Mouse (Mus musculus) lung, postnatal 14 days (tissue): Measurements from ENCODE around the gene Ppy.

Experiments used
- DNase-seq: peaks from one replicate; pipeline ENCODE4 v3.0.0; 2021

The Ppy gene

GRCm38 (mm10) chr11:102101219-102101618 lies at the start of gene Ppy:
Ppy (minus strand) TSS chr11:102101319.
- DNase-seq, result no peak

DNA sequence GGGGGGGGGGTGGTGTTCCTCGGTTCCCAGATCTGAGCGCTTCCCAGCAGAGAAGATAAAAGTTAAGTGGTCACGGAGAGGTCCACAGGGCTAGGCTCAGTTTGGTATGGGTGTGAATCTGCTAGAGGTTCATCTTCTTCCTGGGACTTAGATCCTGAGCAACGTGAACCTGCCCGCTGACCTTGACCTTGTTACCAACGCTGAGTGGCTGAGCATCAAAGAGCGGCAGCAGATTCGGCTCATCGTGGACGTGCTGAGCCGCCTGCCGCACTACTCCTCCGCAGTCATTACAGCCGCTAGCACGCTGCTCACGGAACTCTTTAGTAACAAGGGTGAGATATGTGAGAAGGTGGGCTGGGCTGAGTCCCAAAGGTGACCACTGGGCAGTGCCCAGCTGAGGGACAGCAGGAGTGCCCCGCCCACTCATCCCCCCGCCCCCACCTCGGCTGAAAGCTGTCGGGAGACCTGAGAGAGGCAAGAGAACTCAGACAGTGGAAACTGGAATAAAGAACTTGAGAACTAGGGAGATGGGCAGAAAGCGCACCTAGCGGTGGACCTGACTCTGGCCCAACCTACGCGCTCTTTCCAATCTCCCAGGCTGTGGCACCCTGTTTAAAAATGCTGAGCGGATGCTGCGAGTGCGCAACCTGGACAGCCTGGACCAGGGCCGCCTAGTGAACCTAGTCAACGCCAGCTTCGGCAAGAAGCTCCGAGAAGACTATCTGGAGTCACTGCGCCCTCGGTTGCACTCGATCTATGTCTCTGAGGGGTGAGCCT lies 46.3 kb upstream of the Ppy start:
- DNase-seq, result no peak

DNA sequence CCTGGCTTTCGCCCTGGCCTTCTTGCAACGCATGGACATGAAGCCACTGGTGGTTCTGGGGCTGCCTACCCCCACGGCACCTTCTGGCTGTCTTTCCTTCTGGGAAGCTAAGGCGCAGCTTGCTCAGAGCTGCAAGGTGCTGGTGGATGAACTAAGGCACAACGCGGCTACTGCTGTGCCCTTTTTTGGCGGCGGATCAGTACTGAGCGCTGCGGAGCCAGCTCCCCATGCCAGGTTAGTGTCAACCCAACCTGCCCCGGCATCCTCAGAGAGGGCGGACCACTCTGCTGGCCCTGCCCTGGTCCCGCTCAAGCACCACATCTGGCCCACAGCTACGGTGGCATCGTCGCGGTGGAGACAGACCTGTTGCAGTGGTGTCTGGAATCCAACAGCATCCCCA lies 45.4 kb upstream of the Ppy start:
- DNase-seq, result no peak

- DNase-seq, result no peak
Measured at GRCm38 (mm10) chr11:102146005-102146404, 44.9 kb upstream of the Ppy start.

DNA sequence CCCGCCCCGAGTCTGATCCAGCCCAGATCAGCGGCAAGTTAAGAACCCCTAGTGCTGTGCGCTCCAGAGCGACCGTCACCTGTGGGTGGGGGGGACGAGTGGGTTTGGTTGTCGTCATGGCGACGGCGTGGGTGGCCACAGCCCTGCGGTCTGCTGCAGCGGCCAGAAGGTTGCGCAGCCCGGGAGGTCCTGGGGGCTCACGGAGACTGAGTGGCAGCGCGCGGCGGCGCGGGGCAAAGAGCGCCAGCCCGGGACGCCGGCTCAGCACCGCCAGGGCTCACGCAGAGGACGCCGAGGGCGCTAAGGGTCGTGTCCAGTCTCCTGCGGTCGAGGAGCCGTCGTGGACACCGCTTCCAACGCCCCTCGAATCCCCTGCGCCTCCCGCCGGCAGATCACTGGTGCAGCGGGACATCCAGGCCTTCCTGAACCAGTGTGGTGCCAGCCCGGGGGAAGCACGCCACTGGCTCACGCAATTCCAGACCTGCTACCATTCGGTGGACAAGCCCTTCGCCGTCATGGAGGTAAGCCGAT lies 44.4 kb upstream of the Ppy start, which contains the start of gene Nags:
Nags (plus strand) TSS at position 43 of the 531 bp plus-strand sequence.
- DNase-seq, result no peak

GRCm38 (mm10) chr11:102144957-102145470 lies 43.9 kb upstream of the Ppy start:
- DNase-seq, result no peak

GRCm38 (mm10) chr11:102142355-102142754 lies 41.2 kb upstream of the Ppy start:
- no peak for DNase-seq

DNA sequence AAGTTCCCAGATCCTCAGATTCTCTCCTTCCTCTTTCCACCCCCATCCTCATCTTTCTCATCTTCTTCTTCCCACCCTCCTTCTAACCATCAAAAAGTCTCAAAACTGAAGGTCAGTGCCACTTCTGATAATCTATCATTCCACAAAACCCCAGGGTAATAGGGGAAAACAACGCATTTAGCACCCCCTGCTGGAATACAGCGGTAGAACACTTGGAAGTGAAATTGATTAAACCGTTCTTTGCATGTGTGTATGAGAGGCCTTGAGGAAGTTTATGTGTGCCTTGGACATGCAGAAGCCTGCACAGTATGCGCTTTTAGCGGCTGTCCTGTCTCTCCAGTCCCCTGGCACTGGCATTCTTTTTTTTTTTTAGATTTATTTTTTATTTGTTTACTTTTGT lies 39.4 kb upstream of the Ppy start:
- DNase-seq, result peak; percentile 72

DNA sequence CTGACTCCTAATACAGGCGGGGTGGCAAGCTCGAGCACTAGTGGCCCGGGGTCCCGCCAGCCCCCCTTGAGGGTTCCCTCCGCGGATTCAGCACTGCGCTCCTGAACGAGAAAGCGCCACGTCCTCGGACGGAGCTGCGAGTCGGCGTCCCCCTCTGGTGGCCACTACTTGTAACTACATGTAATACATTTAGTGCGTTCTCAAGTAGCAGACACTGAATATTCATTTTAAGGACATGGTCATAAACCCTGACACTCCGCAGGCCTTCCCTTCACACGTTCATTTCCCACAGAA lies 37.3 kb upstream of the Ppy start:
- DNase-seq, result peak; percentile 76

DNA sequence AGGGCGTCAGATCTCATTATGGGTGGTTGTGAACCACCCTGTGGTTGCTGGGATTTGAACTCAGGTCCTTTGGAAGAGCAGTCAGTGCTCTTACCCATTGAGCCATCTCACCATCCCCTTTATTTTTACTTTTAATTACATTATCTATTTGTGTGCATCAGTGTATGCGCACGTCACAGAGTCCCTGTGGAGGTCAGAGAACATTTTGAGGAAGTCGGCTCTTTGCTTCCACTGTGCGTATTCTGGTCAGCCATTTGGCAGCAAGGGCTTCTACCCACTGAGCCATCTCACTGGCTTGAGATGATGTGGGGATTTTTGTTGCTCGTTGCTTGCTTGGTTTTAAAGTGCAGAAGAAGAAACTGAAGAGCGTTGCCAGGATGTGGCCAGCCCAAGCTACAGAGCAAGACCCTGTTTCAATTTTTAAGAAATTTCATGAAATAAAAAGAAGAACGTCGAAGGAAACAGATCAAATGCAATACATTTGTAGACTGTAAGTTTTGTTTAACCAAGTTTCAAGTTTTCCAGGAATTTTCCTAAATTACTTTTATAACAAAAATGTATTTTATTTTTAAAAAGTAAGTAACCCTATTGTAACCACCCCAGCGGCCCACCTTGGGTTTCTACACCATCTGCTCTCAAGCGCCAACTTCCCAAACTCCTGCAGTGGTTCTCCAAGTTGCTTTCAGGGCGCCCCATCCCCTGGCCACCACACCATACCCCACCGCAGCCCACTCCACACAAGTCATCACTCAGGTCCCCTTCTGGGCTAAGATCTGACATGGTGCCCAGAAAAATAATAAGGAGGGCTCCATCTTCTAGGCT lies 36.7 kb upstream of the Ppy start:
- no peak for DNase-seq

DNA sequence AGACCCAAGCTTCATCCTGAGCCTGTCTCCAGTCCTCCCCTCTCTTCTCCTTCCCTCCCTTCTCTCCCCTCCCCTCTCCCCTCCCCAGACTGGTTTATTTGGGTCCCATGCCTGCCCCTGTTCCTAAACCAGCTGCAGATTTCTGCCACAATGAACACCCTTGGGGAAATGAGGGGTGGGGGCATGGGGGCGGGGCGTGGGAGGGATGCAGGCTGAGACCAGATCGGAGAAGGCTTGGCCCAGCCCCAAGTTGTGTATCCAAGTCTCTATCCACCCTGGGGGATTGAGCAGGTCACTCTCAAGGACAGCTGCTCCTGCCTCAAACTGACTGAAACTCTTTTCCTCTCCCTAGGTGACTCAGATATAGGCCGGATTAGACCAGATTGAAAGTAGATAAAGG lies 33.4 kb upstream of the Ppy start:
- no peak for DNase-seq

- DNase-seq, result no peak
Measured at GRCm38 (mm10) chr11:102117386-102117785, 16.3 kb upstream of the Ppy start.

DNA sequence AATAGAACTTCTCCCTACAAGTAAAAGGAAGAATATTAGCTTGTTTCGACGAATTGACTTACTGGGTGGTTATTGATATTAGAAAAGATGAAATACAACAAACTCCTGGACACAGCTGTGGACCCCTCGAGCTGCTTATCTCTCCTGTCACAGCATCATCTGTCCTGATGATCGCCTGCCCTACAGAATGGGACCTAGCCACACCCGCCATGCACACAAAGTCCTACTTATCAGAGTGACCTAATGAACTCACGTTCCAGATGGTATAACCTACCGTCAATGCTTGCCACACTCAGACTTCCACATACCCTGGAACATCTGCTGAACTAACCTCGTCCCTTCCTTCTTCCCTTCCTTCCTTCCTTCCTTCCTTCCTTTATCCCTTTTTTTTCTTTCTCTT lies 15.1 kb upstream of the Ppy start:
- DNase-seq, result no peak

DNA sequence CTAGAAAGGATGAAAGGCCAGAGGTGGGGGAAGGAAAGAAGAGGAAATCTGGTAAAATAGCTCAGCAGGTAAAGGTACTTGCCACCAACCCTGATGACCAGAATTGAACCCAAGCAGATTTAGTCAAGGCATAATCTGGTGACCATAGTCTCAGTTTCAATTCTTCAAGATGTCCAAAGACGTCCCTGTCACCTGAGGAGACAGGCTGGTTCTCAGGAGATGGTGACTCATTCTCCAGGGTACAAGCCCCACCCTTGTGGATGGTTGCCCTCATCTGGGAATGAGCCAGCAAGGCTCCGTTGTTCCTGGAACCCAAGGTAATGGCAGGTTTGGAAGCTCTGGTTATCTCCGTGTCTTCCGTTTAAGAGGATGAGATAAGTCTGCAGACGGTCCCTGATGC lies 10.5 kb upstream of the Ppy start:
- no peak for DNase-seq

- no peak for DNase-seq
Measured at GRCm38 (mm10) chr11:102107732-102108131, 6.6 kb upstream of the Ppy start, which contains the start of gene Pyy. Pyy (minus strand) TSS chr11:102107832.

GRCm38 (mm10) chr11:102106911-102107310 lies 5.8 kb upstream of the Ppy start:
- no peak for DNase-seq

GRCm38 (mm10) chr11:102102485-102103258 lies 1.6 kb upstream of the Ppy start:
- DNase-seq, result peak; percentile 75

- DNase-seq, result peak; percentile 67
Measured at GRCm38 (mm10) chr11:102096887-102097391, 4.2 kb downstream of the Ppy start.

GRCm38 (mm10) chr11:102096446-102096845 lies 4.7 kb downstream of the Ppy start:
- DNase-seq, result no peak

DNA sequence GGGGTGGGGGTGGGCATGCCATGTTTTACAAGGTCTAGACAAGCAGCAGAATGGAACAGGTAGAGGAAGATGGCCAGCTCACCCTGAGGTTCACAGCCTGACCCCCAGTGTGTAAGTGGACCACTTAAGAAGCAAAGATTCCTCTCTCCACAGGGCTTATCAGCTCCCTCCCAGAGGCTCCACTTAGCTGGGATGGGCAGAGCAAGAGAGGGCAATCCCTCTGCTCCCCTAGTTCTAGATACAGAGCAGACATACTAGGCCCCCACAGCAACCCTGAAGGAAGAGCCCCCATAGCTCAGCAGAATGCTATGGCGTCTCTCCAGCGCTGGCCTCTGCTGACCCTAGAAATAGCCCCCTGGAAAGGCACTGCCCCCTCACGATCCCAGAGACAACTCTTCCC lies 5.4 kb downstream of the Ppy start:
- no peak for DNase-seq

DNA sequence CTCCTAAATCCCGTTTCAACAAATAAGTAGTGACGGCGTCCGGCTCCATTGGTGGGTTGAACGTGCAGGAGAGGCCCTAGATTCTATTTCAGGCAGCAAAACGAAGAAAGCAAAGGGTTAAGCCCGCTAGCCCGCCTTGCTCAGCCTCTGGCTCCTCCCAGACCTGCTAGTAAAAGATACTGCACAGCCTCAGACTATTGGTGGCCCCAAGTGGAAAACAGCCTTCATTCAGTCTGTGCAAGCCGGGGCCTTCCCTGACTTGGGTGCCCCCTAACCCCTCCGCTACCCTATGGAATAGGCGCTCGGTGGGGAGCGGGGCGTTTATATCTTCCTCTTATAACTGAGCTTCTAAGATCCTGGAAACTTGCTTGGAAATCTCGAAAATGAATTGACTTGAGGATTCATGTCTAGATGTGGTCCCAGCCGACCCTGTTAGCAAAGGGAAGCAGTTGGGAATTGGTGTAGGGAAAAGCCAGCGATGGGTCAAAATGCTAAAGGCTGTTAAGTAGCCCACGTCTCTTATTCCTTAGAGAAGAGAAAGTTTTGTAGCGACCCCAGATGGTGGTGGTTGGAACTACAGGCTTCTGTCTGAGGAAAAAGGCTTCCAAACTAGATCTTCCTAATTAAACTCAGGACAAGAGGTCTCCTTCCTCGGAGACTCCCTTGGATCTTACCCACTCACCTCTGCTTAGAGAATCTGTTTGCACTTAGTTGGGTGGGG lies 11.9 kb downstream of the Ppy start:
- DNase-seq, result peak; percentile 62
